Mouse (Mus musculus): ENCODE measurements around the gene B3galnt1. TPM values are rescaled to one million over a fixed set of nuclear protein-coding genes. Genes with fewer than 3 reads are reported as not detected.

B3galnt1 gene
- total and polyA plus RNA-seq, 3 experiments, result not detected

DNA sequence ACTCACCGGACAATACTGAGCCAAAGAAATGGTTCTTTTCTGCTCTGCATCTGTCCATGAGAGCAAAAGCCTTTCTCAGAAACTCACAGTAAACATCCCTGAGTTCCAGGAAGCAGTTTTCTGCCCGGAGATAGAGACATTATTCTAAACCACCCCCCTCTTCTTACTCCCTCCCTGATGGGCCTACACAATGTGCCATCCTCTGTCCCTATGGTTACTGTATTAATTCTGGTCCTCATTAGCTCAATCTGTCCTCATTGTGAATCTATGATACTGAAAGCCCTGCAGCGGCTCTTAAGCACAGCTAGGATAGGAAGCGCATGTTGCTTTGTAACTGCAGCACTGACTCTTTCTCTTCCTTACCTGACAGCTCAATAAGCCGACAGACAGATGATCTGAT is 53.7 kb downstream of the B3galnt1 start:
- Histone ChIP-seq H3K9ac (ENCODE audit: control insufficient read depth, low read depth, low read length, poor library complexity, severe bottlenecking) (no peak overlapping the region), H3K4me1 (ENCODE audit: control insufficient read depth in 1 of 2, insufficient read depth in 2 of 2, low read length in 2 of 2) (no peaks in the 10 kb centered on the region), H3K27ac (ENCODE audit: control insufficient read depth, low read depth, low read length) (no peak overlapping the region), H3K36me3 (ENCODE audit: control insufficient read depth in 1 of 2, insufficient read depth in 2 of 2, low read length in 2 of 2) (no peaks in the 10 kb centered on the region), H3K4me3 (ENCODE audit: control insufficient read depth in 1 of 2, insufficient read depth in 1 of 2, low read depth in 2 of 2, low read length in 2 of 2) (no peak overlapping the region), H3K79me2 (ENCODE audit: control insufficient read depth, insufficient read depth, low read length, poor library complexity) (no peaks in the 10 kb centered on the region), H3K27me3 (ENCODE audit: control insufficient read depth in 1 of 2, insufficient read depth in 2 of 2, low read length in 2 of 2) (no peaks in the 10 kb centered on the region), H3K9me3 (replicated peaks; ENCODE audit: insufficient read depth, low read length) (no peaks in the 10 kb centered on the region)
- TF ChIP-seq MAFK (IDR thresholded peaks at IDR 0.05; ENCODE audit: borderline replicate concordance, low read depth, low read length) (no peak), ETS1 (IDR thresholded peaks at IDR 0.05; ENCODE audit: low read depth, low read length) (no peak), CTCF (IDR thresholded peaks at IDR 0.05 in 2 of 3, conservative IDR thresholded peaks at IDR 0.05 in 1 of 3; ENCODE audit: control insufficient read depth in 1 of 3, insufficient read depth in 1 of 3, low read depth in 2 of 3, low read length in 3 of 3, poor library complexity in 1 of 3, severe bottlenecking in 1 of 3) (no peak), MXI1 (IDR thresholded peaks at IDR 0.05; ENCODE audit: low read depth, low read length) (no peak), MAX (IDR thresholded peaks at IDR 0.05; ENCODE audit: low read length) (no peak), TBP (IDR thresholded peaks at IDR 0.05; ENCODE audit: low read depth, low read length) (no peak), JUND (IDR thresholded peaks at IDR 0.05; ENCODE audit: low read depth, low read length) (no peak), BHLHE40 (IDR thresholded peaks at IDR 0.05; ENCODE audit: borderline replicate concordance, low read depth, low read length) (no peak), E2F4 (IDR thresholded peaks at IDR 0.05; ENCODE audit: borderline replicate concordance, low read depth, low read length) (no peak)
- no peak for DNase-seq (ENCODE audit: low read depth, low spot score)

- H3K27me3 ChIP-seq (ENCODE audit: control insufficient read depth in 1 of 2, insufficient read depth in 2 of 2, low read length in 2 of 2), result no peaks in the 10 kb centered on the region
- H3K36me3 ChIP-seq (ENCODE audit: control insufficient read depth in 1 of 2, insufficient read depth in 2 of 2, low read length in 2 of 2), result no peaks in the 10 kb centered on the region
- H3K9ac ChIP-seq (ENCODE audit: control insufficient read depth, low read depth, low read length, poor library complexity, severe bottlenecking), result no peak overlapping the region
- no peak for DNase-seq (ENCODE audit: low read depth, low spot score)
- H3K4me1 ChIP-seq (ENCODE audit: control insufficient read depth in 1 of 2, insufficient read depth in 2 of 2, low read length in 2 of 2), result no peaks in the 10 kb centered on the region
- no peaks in the 10 kb centered on the region for H3K79me2 ChIP-seq (ENCODE audit: control insufficient read depth, insufficient read depth, low read length, poor library complexity)
- no peak overlapping the region for H3K4me3 ChIP-seq (ENCODE audit: control insufficient read depth in 1 of 2, insufficient read depth in 1 of 2, low read depth in 2 of 2, low read length in 2 of 2)
- H3K27ac ChIP-seq (ENCODE audit: control insufficient read depth, low read depth, low read length), result no peak overlapping the region
- TF ChIP-seq MYB (IDR thresholded peaks at IDR 0.05; ENCODE audit: low read depth, low read length) (no peak), MAFK (IDR thresholded peaks at IDR 0.05; ENCODE audit: borderline replicate concordance, low read depth, low read length) (no peak), ELF1 (IDR thresholded peaks at IDR 0.05; ENCODE audit: low read depth, low read length) (no peak)
- H3K9me3 ChIP-seq (replicated peaks; ENCODE audit: insufficient read depth, low read length), result no peaks in the 10 kb centered on the region
Measured at GRCm38 (mm10) chr3:69543730-69544129, 55.0 kb downstream of the B3galnt1 start.

GRCm38 (mm10) chr3:69542962-69543361 is 55.8 kb downstream of the B3galnt1 start:
- Histone ChIP-seq H3K9ac (ENCODE audit: control insufficient read depth, low read depth, low read length, poor library complexity, severe bottlenecking) (no peak overlapping the region), H3K27ac (ENCODE audit: control insufficient read depth, low read depth, low read length) (no peak overlapping the region), H3K27me3 (ENCODE audit: control insufficient read depth in 1 of 2, insufficient read depth in 2 of 2, low read length in 2 of 2) (no peaks in the 10 kb centered on the region), H3K79me2 (ENCODE audit: control insufficient read depth, insufficient read depth, low read length, poor library complexity) (no peaks in the 10 kb centered on the region), H3K4me1 (ENCODE audit: control insufficient read depth in 1 of 2, insufficient read depth in 2 of 2, low read length in 2 of 2) (no peaks in the 10 kb centered on the region), H3K4me3 (ENCODE audit: control insufficient read depth in 1 of 2, insufficient read depth in 1 of 2, low read depth in 2 of 2, low read length in 2 of 2) (no peak overlapping the region), H3K9me3 (replicated peaks; ENCODE audit: insufficient read depth, low read length) (no peaks in the 10 kb centered on the region), H3K36me3 (ENCODE audit: control insufficient read depth in 1 of 2, insufficient read depth in 2 of 2, low read length in 2 of 2) (no peaks in the 10 kb centered on the region)
- no peak for TF ChIP-seq MXI1 (IDR thresholded peaks at IDR 0.05; ENCODE audit: low read depth, low read length)
- no peak for TF ChIP-seq RAD21 (IDR thresholded peaks at IDR 0.05; ENCODE audit: low read depth, low read length)
- no peak for TF ChIP-seq GABPA (IDR thresholded peaks at IDR 0.05; ENCODE audit: low read depth, low read length)
- TF ChIP-seq ZNF384 (IDR thresholded peaks at IDR 0.05; ENCODE audit: low read depth, low read length), result no peak
- TF ChIP-seq BHLHE40 (IDR thresholded peaks at IDR 0.05; ENCODE audit: borderline replicate concordance, low read depth, low read length), result no peak
- no peak for TF ChIP-seq CHD2 (IDR thresholded peaks at IDR 0.05; ENCODE audit: low read length)
- TF ChIP-seq ZMIZ1 (IDR thresholded peaks at IDR 0.05; ENCODE audit: low read depth, low read length), result no peak
- no peak for TF ChIP-seq SMC3 (IDR thresholded peaks at IDR 0.05; ENCODE audit: low read depth, low read length)
- TF ChIP-seq MEF2A (IDR thresholded peaks at IDR 0.05; ENCODE audit: extremely low read depth, insufficient replicate concordance, low read depth, low read length, poor library complexity, severe bottlenecking), result no peak
- no peak for TF ChIP-seq MYC (IDR thresholded peaks at IDR 0.05; ENCODE audit: low read depth, low read length)
- TF ChIP-seq MYB (IDR thresholded peaks at IDR 0.05; ENCODE audit: low read depth, low read length), result no peak
- TF ChIP-seq E2F4 (IDR thresholded peaks at IDR 0.05; ENCODE audit: borderline replicate concordance, low read depth, low read length), result no peak
- no peak for TF ChIP-seq NRF1 (IDR thresholded peaks at IDR 0.05; ENCODE audit: insufficient read depth, low read depth, low read length, poor library complexity, severe bottlenecking)
- TF ChIP-seq TBP (IDR thresholded peaks at IDR 0.05; ENCODE audit: low read depth, low read length), result no peak
- no peak for TF ChIP-seq KAT2A (conservative IDR thresholded peaks at IDR 0.05; ENCODE audit: low read depth, low read length)
- no peak for TF ChIP-seq POLR2AphosphoS2 (IDR thresholded peaks at IDR 0.05; ENCODE audit: low read length)
- no peak for TF ChIP-seq UBTF (IDR thresholded peaks at IDR 0.05; ENCODE audit: borderline replicate concordance, insufficient read depth, low read depth, low read length)
- no peak for TF ChIP-seq NELFE (IDR thresholded peaks at IDR 0.05; ENCODE audit: low read depth, low read length)
- no peak for DNase-seq (ENCODE audit: low read depth, low spot score)
